Mouse (Mus musculus) embryonic facial prominence, embryonic 11.5 days (tissue): ENCODE measurements around the gene Kremen1. TPM values are rescaled to one million over a fixed set of nuclear protein-coding genes. Genes with fewer than 3 reads are reported as not detected.

ENCODE experiments used
- ATAC-seq: fragments of 200-750 bp; cut with Nextera tagmentation; replicated peaks from 2 replicates; pipeline ENCODE4 v1.8.0; 2017; ENCODE audit warnings: low read depth; ENCODE audit not compliant: insufficient number of reproducible peaks, low FRiP score, low TSS enrichment
- DNase-seq: peaks from one replicate; pipeline ENCODE4 v3.0.0-alpha.2; 2015; ENCODE audit warnings: low spot score
- H3K27ac ChIP-seq: fragments of 300-500 bp; sonication (generic); replicated peaks from 2 replicates; pipeline ENCODE4 v1.5.1; 2014; ENCODE audit warnings: mild to moderate bottlenecking, low read depth, low read length, control low read depth
- H3K27me3 ChIP-seq: fragments of 300-500 bp; sonication (generic); 2 replicates; pipeline ENCODE4 v1.6.1; 2014; ENCODE audit warnings: mild to moderate bottlenecking, low read length, moderate library complexity, mixed read lengths; ENCODE audit not compliant: control insufficient read depth, insufficient read depth
- H3K36me3 ChIP-seq: fragments of 300-500 bp; sonication (generic); replicated peaks from 2 replicates; pipeline ENCODE4 v1.6.1; 2014; ENCODE audit warnings: low read depth, mild to moderate bottlenecking, low read length, moderate library complexity, mixed read lengths; ENCODE audit not compliant: control insufficient read depth, insufficient read depth
- H3K4me1 ChIP-seq: fragments of 300-500 bp; sonication (generic); 2 replicates; pipeline ENCODE4 v1.6.1; 2014; ENCODE audit warnings: low read length, mixed read lengths; ENCODE audit not compliant: control insufficient read depth, insufficient read depth
- H3K4me2 ChIP-seq: fragments of 300-500 bp; sonication (generic); 2 replicates; pipeline ENCODE4 v1.6.1; 2014; ENCODE audit warnings: low read depth, mild to moderate bottlenecking, control low read depth, low read length, moderate library complexity
- H3K4me3 ChIP-seq: fragments of 300-500 bp; sonication (generic); 2 replicates; pipeline ENCODE4 v1.5.1; 2014; ENCODE audit warnings: low read depth, low read length, control low read depth
- H3K9ac ChIP-seq: fragments of 300-500 bp; sonication (generic); replicated peaks from 2 replicates; pipeline ENCODE4 v1.6.1; 2014; ENCODE audit warnings: mild to moderate bottlenecking, control low read depth, low read length
- H3K9me3 ChIP-seq: fragments of 300-500 bp; sonication (generic); replicated peaks from 2 replicates; pipeline ENCODE4 v1.6.1; 2016; ENCODE audit warnings: mild to moderate bottlenecking, low read length, inconsistent platforms, mixed read lengths; ENCODE audit not compliant: control insufficient read depth
- WGBS: fragments of 180-500 bp; shearing (Covaris S2); extraction: QIAGEN DNeasy Blood & Tissue Kit; methylation state at CpG from one replicate; pipeline ENCODE4 v1.1.7; 2014; 5-methylcytosine and 5-hydroxymethylcytosine counted together
- polyA plus RNA-seq: library from polyadenylated mRNA; unstranded; fragments of >200 nt; fragmentation: Nextera tagmentation; extraction: Ambion mirVana; gene quantifications from 2 replicates; pipeline ENCODE4 v1.2.1, GENCODE M21; 2014

The Kremen1 gene
- polyA plus RNA-seq, 1 experiment from 2014 or later = 7.1 TPM

GRCm38 (mm10) chr11:5219910-5220447 lies 41.4 kb downstream of the Kremen1 start:
- Histone ChIP-seq H3K9ac (no peak overlapping the region), H3K27me3 (no peaks in the 10 kb centered on the region), H3K4me1 (no peaks in the 10 kb centered on the region), H3K4me3 (no peak overlapping the region), H3K4me2 (no peak overlapping the region), H3K9me3 (no peaks in the 10 kb centered on the region), H3K36me3 (no peaks in the 10 kb centered on the region), H3K27ac (no peak overlapping the region)
- WGBS = 41% methylated on average over 6 of the region's 6 CpGs
- peak; percentile 19 for DNase-seq
- ATAC-seq = no peak

GRCm38 (mm10) chr11:5219371-5219770 lies 42.0 kb downstream of the Kremen1 start:
- no peak overlapping the region for H3K4me3 ChIP-seq
- no peaks in the 10 kb centered on the region for H3K27me3 ChIP-seq
- no peaks in the 10 kb centered on the region for H3K9me3 ChIP-seq
- ATAC-seq (no peak), DNase-seq (no peak)
- WGBS = 94% methylated on average over 4 of the region's 4 CpGs
- H3K27ac ChIP-seq = no peak overlapping the region
- no peak overlapping the region for H3K4me2 ChIP-seq
- no peak overlapping the region for H3K9ac ChIP-seq
- H3K36me3 ChIP-seq = no peaks in the 10 kb centered on the region
- H3K4me1 ChIP-seq = no peaks in the 10 kb centered on the region

GRCm38 (mm10) chr11:5215401-5216187 lies 45.8 kb downstream of the Kremen1 start:
- H3K4me1 ChIP-seq = no peaks in the 10 kb centered on the region
- H3K9me3 ChIP-seq = no peaks in the 10 kb centered on the region
- no peak for DNase-seq
- no peaks in the 10 kb centered on the region for H3K27me3 ChIP-seq
- no peak for ATAC-seq
- 86% methylated on average over 14 of the region's 14 CpGs for WGBS
- H3K27ac ChIP-seq = no peak overlapping the region
- no peak overlapping the region for H3K9ac ChIP-seq
- H3K4me2 ChIP-seq = no peak overlapping the region
- H3K36me3 ChIP-seq = no peaks in the 10 kb centered on the region
- H3K4me3 ChIP-seq = no peak overlapping the region

- Histone ChIP-seq H3K27ac (no peak overlapping the region), H3K9me3 (no peaks in the 10 kb centered on the region), H3K36me3 (no peaks in the 10 kb centered on the region), H3K4me3 (no peak overlapping the region), H3K27me3 (no peaks in the 10 kb centered on the region), H3K9ac (no peak overlapping the region), H3K4me2 (no peak overlapping the region), H3K4me1 (no peaks in the 10 kb centered on the region)
- no peak for DNase-seq
- ATAC-seq = no peak
- 89% methylated on average over 6 of the region's 6 CpGs for WGBS
Measured at GRCm38 (mm10) chr11:5214483-5215040, 46.8 kb downstream of the Kremen1 start.

- Histone ChIP-seq H3K9ac (no peak overlapping the region), H3K4me3 (no peak overlapping the region), H3K36me3 (no peaks in the 10 kb centered on the region), H3K27me3 (no peaks in the 10 kb centered on the region), H3K4me1 (no peaks in the 10 kb centered on the region; the same call in 1 of the 2 replicates), H3K9me3 (no peaks in the 10 kb centered on the region), H3K27ac (no peak overlapping the region), H3K4me2 (no peak overlapping the region)
- DNase-seq = no peak
- no peak for ATAC-seq
- WGBS = 80% methylated on average over 6 of the region's 6 CpGs
Measured at GRCm38 (mm10) chr11:5203054-5203453, 58.3 kb downstream of the Kremen1 start.

GRCm38 (mm10) chr11:5201799-5202680 lies 59.3 kb downstream of the Kremen1 start:
- DNase-seq (no peak), ATAC-seq (no peak)
- 76% methylated on average over 20 of the region's 20 CpGs for WGBS
- Histone ChIP-seq H3K27ac (no peak overlapping the region), H3K4me2 (no peak overlapping the region), H3K27me3 (no peaks in the 10 kb centered on the region), H3K36me3 (no peaks in the 10 kb centered on the region), H3K4me1 (no peaks in the 10 kb centered on the region; the same call in 1 of the 2 replicates), H3K9ac (no peak overlapping the region), H3K4me3 (no peak overlapping the region), H3K9me3 (no peaks in the 10 kb centered on the region)

- Histone ChIP-seq H3K27me3 (no peaks in the 10 kb centered on the region), H3K4me2 (no peak overlapping the region), H3K9ac (no peak overlapping the region), H3K4me1 (no peaks in the 10 kb centered on the region; the same call in 1 of the 2 replicates), H3K27ac (no peak overlapping the region), H3K4me3 (no peak overlapping the region), H3K9me3 (no peaks in the 10 kb centered on the region), H3K36me3 (no peaks in the 10 kb centered on the region)
- DNase-seq (no peak), ATAC-seq (no peak)
- 94% methylated on average over 2 of the region's 2 CpGs for WGBS
Measured at GRCm38 (mm10) chr11:5199879-5200278, 61.5 kb downstream of the Kremen1 start.
